In genomic region chr1:78658441-78659269, GRCm38 (mm10) we compare ENCODE assay signal across 8 mouse cellular contexts. TPM values are rescaled to one million over a fixed set of nuclear protein-coding genes. Genes with fewer than 3 reads are reported as not detected.
DNase-seq lines count a peak whose midpoint lies in the region; ATAC-seq and TF ChIP-seq lines count a peak whose summit lies in the region.

No protein-coding gene starts in this region.

- under 1% methylated on average over 20 of the region's 20 CpGs for WGBS in forebrain, postnatal 0 days
- WGBS in midbrain, embryonic 12.5 days: 1% methylated on average over 20 of the region's 20 CpGs

- peak overlapping the region; percentile 59 for H3K4me2 ChIP-seq in forebrain, postnatal 0 days (ENCODE audit: low read depth)
- H3K4me2 ChIP-seq in midbrain, embryonic 12.5 days (replicated peaks): peak overlapping the region; percentile 81

- H3K4me3 ChIP-seq in forebrain, postnatal 0 days (ENCODE audit: low read depth, low read length): peak overlapping the region; percentile 93
- H3K4me3 ChIP-seq in midbrain, embryonic 12.5 days: peak overlapping the region; percentile 95

- H3K9ac ChIP-seq in forebrain, postnatal 0 days: peak overlapping the region; percentile 96
- H3K9ac ChIP-seq in midbrain, embryonic 12.5 days (replicated peaks): peak overlapping the region; percentile 98

- no peaks in the 10 kb centered on the region for H3K9me3 ChIP-seq in forebrain, postnatal 0 days (ENCODE audit: low read length)
- H3K9me3 ChIP-seq in midbrain, embryonic 12.5 days: no peaks in the 10 kb centered on the region

- ATAC-seq in forebrain, postnatal 0 days: no peak
- ATAC-seq in midbrain, embryonic 12.5 days (ENCODE audit: low FRiP score, low read depth): no peak; the same call in 1 of the 2 replicates

- H3K36me3 ChIP-seq in forebrain, postnatal 0 days (ENCODE audit: insufficient read depth): no peaks in the 10 kb centered on the region
- H3K36me3 ChIP-seq in midbrain, embryonic 12.5 days: 0 out of 2 replicates have a peak, but pooled peaks cover 2% of the 10 kb centered on the region

- peaks cover 5% of the 10 kb centered on the region; the same call in 1 of the 2 replicates for H3K4me1 ChIP-seq in forebrain, postnatal 0 days (ENCODE audit: insufficient read depth)
- H3K4me1 ChIP-seq in midbrain, embryonic 12.5 days: peaks cover 30% of the 10 kb centered on the region

- peak overlapping the region; percentile 96 for H3K27ac ChIP-seq in forebrain, postnatal 0 days (ENCODE audit: low read depth, low read length)
- H3K27ac ChIP-seq in midbrain, embryonic 12.5 days (replicated peaks): peak overlapping the region; percentile 98

- DNase-seq in adrenal gland, postnatal 14 days: peak; percentile 13
- DNase-seq in adrenal gland, postnatal 25 days: no peak
- peak; percentile 43 for DNase-seq in 3T3-L1 (ENCODE audit: low read depth, low spot score)
- DNase-seq in c-Kit-positive CD71-positive TER-119-positive erythroid progenitor cells, embryonic 14.5 days (ENCODE audit: low spot score): peak; percentile 17
- DNase-seq in forebrain, postnatal 0 days: peak; percentile 39
- DNase-seq in kidney, postnatal 10 days: peak; percentile 31
- DNase-seq in left cerebral cortex, postnatal 4 days: no peak

- intact Hi-C loops in left cerebral cortex, postnatal 4 days (cut with DNase I): no loop called here

- no peak for TF ChIP-seq CTCF in forebrain, postnatal 0 days (IDR thresholded peaks at IDR 0.05; ENCODE audit: low read depth)

- no peaks in the 10 kb centered on the region for H3K27me3 ChIP-seq in forebrain, postnatal 0 days (ENCODE audit: insufficient read depth, low read length)
- H3K27me3 ChIP-seq in midbrain, embryonic 12.5 days: no peaks in the 10 kb centered on the region

RNA-seq across cellular contexts. Expression of gene Utp14b, which starts 0.8 kb away (rescaled TPM):
- 3.1 and 3.6 TPM in 2 replicates for total RNA-seq in adrenal gland, postnatal 14 days (2021)
- 4.4 and 4.6 TPM in 2 replicates for total RNA-seq in adrenal gland, postnatal 25 days (2021)
- 9.2 and 12.4 TPM in 2 replicates for total RNA-seq in forebrain, postnatal 0 days (2014; rRNA removed)
- 2.1 and 2.8 TPM in 2 replicates for polyA plus RNA-seq in forebrain, postnatal 0 days (2015; fragmentation: Nextera tagmentation; extraction: Ambion mirVana)
- 3.6 and 3.8 TPM in 2 replicates for polyA plus RNA-seq in midbrain, embryonic 12.5 days (2016; fragmentation: Nextera tagmentation; extraction: Ambion mirVana)
- total RNA-seq in left cerebral cortex, postnatal 4 days (2021): 10 to 100 TPM; 14.1 to 16.4 TPM

RNA-seq across cellular contexts. Expression of gene Acsl3, which starts 1.0 kb away (rescaled TPM):
- total RNA-seq in adrenal gland, postnatal 14 days (2021): 11.9 and 15.6 TPM in 2 replicates
- total RNA-seq in adrenal gland, postnatal 25 days (2021): 26.9 and 36.4 TPM in 2 replicates
- total RNA-seq in forebrain, postnatal 0 days (2014; rRNA removed): 103 and 107 TPM in 2 replicates
- polyA plus RNA-seq in forebrain, postnatal 0 days (2015; fragmentation: Nextera tagmentation; extraction: Ambion mirVana): 59.6 and 75.6 TPM in 2 replicates
- polyA plus RNA-seq in midbrain, embryonic 12.5 days (2016; fragmentation: Nextera tagmentation; extraction: Ambion mirVana): 92.1 and 92.8 TPM in 2 replicates
- 10 to 100 TPM; 88.4 to 96.8 TPM for total RNA-seq in left cerebral cortex, postnatal 4 days (2021)

Comparison
In these comparisons a context has a peak if more than half of its experiments do, and no peak if none do; other contexts are left out.
1. DNase-seq: peak in adrenal gland, postnatal 14 days (single experiment), 3T3-L1 (single experiment), c-Kit-positive CD71-positive TER-119-positive erythroid progenitor cells, embryonic 14.5 days (single experiment), forebrain, postnatal 0 days (single experiment) and kidney, postnatal 10 days (single experiment); none in adrenal gland, postnatal 25 days (single experiment) and left cerebral cortex, postnatal 4 days (single experiment).